Mouse (Mus musculus) kidney, embryonic 14.5 days (tissue): ENCODE data around the gene Pitpnm2. TPM values are rescaled to one million over a fixed set of nuclear protein-coding genes. Genes with fewer than 3 reads are reported as not detected.

Experiments used
- ATAC-seq: fragments of 200-750 bp; cut with Nextera tagmentation; 2 replicates; pipeline ENCODE4 v1.8.0; 2017; ENCODE audit warnings: moderate number of reproducible peaks, mild to moderate bottlenecking, moderate TSS enrichment, moderate library complexity; ENCODE audit not compliant: low FRiP score, low TSS enrichment
- H3K27ac ChIP-seq: fragments of 300-500 bp; sonication (generic); 2 replicates; pipeline ENCODE4 v1.5.1; 2014; ENCODE audit warnings: low read depth, mild to moderate bottlenecking, low read length, moderate library complexity, mixed read lengths
- H3K27me3 ChIP-seq: fragments of 300-500 bp; sonication (generic); 2 replicates; pipeline ENCODE4 v1.6.1; 2014; ENCODE audit warnings: mild to moderate bottlenecking, low read length; ENCODE audit not compliant: control insufficient read depth, insufficient read depth
- H3K36me3 ChIP-seq: fragments of 300-500 bp; sonication (generic); 2 replicates; pipeline ENCODE4 v1.6.1; 2014; ENCODE audit warnings: low read length, mixed read lengths; ENCODE audit not compliant: control insufficient read depth, insufficient read depth
- H3K4me1 ChIP-seq: fragments of 300-500 bp; sonication (generic); 2 replicates; pipeline ENCODE4 v1.6.1; 2014; ENCODE audit warnings: low read length, mixed read lengths; ENCODE audit not compliant: control insufficient read depth, insufficient read depth
- H3K4me2 ChIP-seq: fragments of 300-500 bp; sonication (generic); replicated peaks from 2 replicates; pipeline ENCODE4 v1.6.1; 2014; ENCODE audit warnings: low read depth, mild to moderate bottlenecking, low read length
- H3K4me3 ChIP-seq: fragments of 300-500 bp; sonication (generic); 2 replicates; pipeline ENCODE4 v1.5.1; 2014; ENCODE audit warnings: mild to moderate bottlenecking, low read length
- H3K9ac ChIP-seq: fragments of 300-500 bp; sonication (generic); 2 replicates; pipeline ENCODE4 v1.6.1; 2014; ENCODE audit warnings: low read depth, mild to moderate bottlenecking, low read length, moderate library complexity
- H3K9me3 ChIP-seq: fragments of 300-500 bp; sonication (generic); 2 replicates; pipeline ENCODE4 v1.6.1; 2016; ENCODE audit warnings: low read length; ENCODE audit not compliant: control insufficient read depth
- WGBS: fragments of 180-500 bp; shearing (Covaris S2); extraction: QIAGEN DNeasy Blood & Tissue Kit; methylation state at CpG from one replicate; pipeline ENCODE4 v1.1.7; 2014; 5-methylcytosine and 5-hydroxymethylcytosine counted together
- polyA plus RNA-seq: library from polyadenylated mRNA; unstranded; fragments of >200 nt; fragmentation: Nextera tagmentation; extraction: Ambion mirVana; gene quantifications from 2 replicates; pipeline ENCODE4 v1.2.1, GENCODE M21; 2014

Pitpnm2 gene
- polyA plus RNA-seq, 1 experiment from 2014 or later, result 7.0 TPM

DNA sequence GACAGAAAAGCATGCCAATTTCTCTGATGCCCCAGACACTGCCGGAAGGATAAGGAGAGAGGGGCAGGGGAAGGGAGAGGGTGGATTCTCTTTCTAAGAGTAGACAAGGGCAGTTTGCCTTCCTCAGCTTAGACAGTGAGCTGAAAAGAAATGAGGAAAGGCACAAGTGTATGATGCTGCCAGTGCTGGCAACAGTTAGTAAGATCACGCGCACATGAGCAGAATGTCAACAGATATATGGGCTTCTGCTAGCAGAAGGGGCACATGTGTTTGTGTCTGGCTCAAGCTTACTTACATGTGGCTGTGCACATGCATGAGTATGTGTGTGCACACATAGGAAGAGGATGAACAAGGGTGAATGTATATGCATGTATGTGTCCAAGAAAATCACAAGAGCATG is 65.4 kb downstream of the Pitpnm2 start:
- no peak for ATAC-seq

DNA sequence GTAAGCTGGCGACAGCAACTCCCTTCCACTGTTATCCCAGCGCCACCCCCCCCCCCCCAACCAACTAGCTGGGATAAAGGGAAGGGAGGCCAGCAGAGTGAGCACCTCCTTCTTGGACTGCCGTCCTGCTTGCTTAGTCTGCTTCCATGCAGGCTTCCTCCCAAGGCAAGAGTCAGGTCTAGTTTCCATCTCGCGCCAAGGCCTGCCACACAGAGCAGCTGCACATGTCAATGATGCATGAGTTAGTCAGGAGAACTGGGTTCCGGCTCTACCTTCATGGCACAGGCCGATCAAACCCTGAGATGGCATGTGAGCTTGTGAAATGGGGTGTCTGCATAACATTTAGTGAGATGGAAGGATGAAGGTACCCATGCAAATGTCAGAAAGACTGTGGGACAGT is 66.9 kb downstream of the Pitpnm2 start:
- no peak overlapping the region for H3K4me3 ChIP-seq
- no peak overlapping the region for H3K4me2 ChIP-seq
- H3K4me1 ChIP-seq, result peaks cover 12% of the 10 kb centered on the region
- no peak for ATAC-seq
- H3K9ac ChIP-seq, result no peak overlapping the region
- 82% methylated on average over 7 of the region's 7 CpGs for WGBS
- no peaks in the 10 kb centered on the region for H3K9me3 ChIP-seq
- H3K36me3 ChIP-seq, result no peaks in the 10 kb centered on the region
- H3K27me3 ChIP-seq, result no peaks in the 10 kb centered on the region
- H3K27ac ChIP-seq, result no peak overlapping the region

More for the DNA sequence above, 65.4 kb downstream of the Pitpnm2 start:
- H3K4me2 ChIP-seq, result no peak overlapping the region
- H3K4me3 ChIP-seq, result no peak overlapping the region
- no peaks in the 10 kb centered on the region for H3K36me3 ChIP-seq
- no peaks in the 10 kb centered on the region for H3K9me3 ChIP-seq
- H3K9ac ChIP-seq, result no peak overlapping the region
- H3K27me3 ChIP-seq, result no peaks in the 10 kb centered on the region
- H3K27ac ChIP-seq, result no peak overlapping the region
- WGBS, result 93% methylated on average over 3 of the region's 3 CpGs
- H3K4me1 ChIP-seq, result peaks cover 14% of the 10 kb centered on the region

DNA sequence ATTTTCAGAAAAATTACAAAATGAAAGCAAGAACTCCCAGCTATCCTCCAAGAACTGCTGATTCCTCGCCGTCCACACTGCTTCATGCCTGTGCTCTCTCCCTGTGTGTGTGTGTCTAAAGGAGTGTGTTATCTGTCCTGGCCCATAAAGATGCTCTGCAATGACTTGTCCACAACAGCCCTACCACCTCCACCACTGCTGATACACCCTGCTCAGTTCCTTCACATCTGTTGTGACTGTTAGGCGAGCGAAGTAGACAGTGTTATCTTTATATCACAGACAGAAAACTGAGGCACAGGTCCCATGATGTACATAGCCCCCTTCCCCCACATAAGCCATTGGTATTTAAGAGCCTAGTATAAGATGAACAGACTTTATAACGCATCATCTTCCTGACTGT is 67.5 kb downstream of the Pitpnm2 start:
- Histone ChIP-seq H3K4me1 (peaks cover 6% of the 10 kb centered on the region), H3K9me3 (no peaks in the 10 kb centered on the region), H3K27ac (no peak overlapping the region), H3K27me3 (no peaks in the 10 kb centered on the region), H3K4me3 (no peak overlapping the region), H3K36me3 (no peaks in the 10 kb centered on the region), H3K9ac (no peak overlapping the region), H3K4me2 (no peak overlapping the region)
- 90% methylated on average over 5 of the region's 5 CpGs for WGBS
- ATAC-seq, result no peak

DNA sequence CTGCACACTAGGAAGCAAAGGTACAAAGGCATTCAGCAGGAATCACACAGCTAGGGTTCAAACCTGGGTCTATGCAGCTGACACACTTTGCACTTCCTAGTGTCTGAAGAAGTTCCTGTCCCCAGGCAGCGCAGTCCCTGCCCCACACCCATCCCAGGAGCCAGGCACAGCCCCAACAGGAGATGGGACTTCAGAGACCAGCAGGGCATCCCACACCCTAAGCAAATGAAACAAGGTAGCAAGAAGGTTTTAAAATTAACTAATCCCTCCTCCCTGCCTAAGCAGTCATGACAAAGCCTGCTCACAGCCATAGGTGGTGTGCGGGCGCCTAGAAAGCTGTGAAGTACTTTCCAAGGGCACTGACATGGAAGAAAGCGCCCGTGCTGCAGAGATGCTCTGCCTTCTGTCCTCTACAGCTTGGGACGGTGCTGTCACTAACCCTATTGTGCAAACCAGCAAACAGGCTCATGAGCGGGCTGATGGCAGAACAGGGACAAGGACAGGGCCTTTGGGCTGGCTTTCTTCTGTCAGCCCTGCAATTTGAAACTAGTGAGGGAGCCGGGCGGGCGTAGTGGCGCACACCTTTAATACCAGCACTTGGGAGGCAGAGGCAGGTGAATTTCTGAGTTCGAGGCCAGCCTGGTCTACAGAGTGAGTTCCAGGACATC is 68.9 kb downstream of the Pitpnm2 start:
- no peak overlapping the region for H3K9ac ChIP-seq
- H3K4me2 ChIP-seq, result no peak overlapping the region
- H3K4me1 ChIP-seq, result peaks cover 6% of the 10 kb centered on the region; the same call in 1 of the 2 replicates
- no peaks in the 10 kb centered on the region for H3K9me3 ChIP-seq
- no peak for ATAC-seq
- 80% methylated on average over 12 of the region's 12 CpGs for WGBS
- H3K27me3 ChIP-seq, result no peaks in the 10 kb centered on the region
- no peak overlapping the region for H3K27ac ChIP-seq
- no peaks in the 10 kb centered on the region for H3K36me3 ChIP-seq
- H3K4me3 ChIP-seq, result no peak overlapping the region

DNA sequence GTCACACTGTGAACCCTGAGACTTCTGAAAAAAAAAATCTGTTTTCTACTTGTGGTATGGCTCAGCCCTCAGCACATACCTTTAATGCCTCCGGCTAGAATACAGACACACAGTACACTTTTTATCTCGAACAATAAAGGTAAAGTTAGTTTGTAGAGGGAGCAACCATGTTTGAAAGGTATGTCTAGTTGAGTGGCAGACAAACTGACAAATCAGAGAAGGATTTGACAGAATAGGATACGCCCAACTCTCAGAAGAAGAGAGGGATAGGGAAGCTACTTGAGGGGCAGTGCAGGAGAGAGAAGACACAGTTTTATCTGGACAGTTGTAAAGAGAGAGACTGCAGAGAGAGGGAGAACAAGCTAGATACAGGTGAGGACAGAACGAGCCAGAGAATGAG is 70.1 kb downstream of the Pitpnm2 start:
- no peak overlapping the region for H3K27ac ChIP-seq
- H3K27me3 ChIP-seq, result no peaks in the 10 kb centered on the region
- 87% methylated on average over 4 of the region's 4 CpGs for WGBS
- H3K9ac ChIP-seq, result no peak overlapping the region
- no peak overlapping the region for H3K4me2 ChIP-seq
- H3K36me3 ChIP-seq, result no peaks in the 10 kb centered on the region
- no peak overlapping the region for H3K4me3 ChIP-seq
- peaks cover 11% of the 10 kb centered on the region; the same call in 1 of the 2 replicates for H3K4me1 ChIP-seq
- H3K9me3 ChIP-seq, result no peaks in the 10 kb centered on the region
- ATAC-seq, result no peak

DNA sequence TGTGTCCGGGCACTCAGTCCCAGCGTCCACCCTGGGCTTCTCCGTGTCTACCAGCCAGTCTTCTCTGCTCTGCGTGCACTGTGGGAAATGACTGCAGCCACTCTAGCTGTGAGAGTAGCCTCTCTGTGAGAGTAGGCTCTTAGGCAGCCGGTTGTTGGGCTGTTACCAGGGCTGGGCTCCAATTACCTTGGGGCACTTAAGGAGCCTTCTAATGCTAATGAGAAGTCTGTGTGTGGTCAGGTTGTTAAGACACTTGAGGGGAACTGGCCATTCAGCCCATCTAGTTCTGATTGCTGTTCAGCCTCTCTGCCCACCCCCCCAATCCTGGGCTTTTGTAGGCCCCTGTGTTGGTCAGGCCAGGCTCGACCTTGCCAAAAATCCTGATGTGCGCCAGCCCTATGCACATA is 72.8 kb downstream of the Pitpnm2 start:
- 13% methylated on average over 7 of the region's 7 CpGs for WGBS
- H3K9ac ChIP-seq, result no peak overlapping the region
- no peak overlapping the region for H3K4me3 ChIP-seq
- peaks cover 11% of the 10 kb centered on the region; the same call in 1 of the 2 replicates for H3K4me1 ChIP-seq
- peak; percentile 43; the same call in 1 of the 2 replicates for ATAC-seq
- H3K27ac ChIP-seq, result no peak overlapping the region
- no peak overlapping the region for H3K4me2 ChIP-seq
- H3K27me3 ChIP-seq, result no peaks in the 10 kb centered on the region
- H3K36me3 ChIP-seq, result no peaks in the 10 kb centered on the region
- no peaks in the 10 kb centered on the region for H3K9me3 ChIP-seq

DNA sequence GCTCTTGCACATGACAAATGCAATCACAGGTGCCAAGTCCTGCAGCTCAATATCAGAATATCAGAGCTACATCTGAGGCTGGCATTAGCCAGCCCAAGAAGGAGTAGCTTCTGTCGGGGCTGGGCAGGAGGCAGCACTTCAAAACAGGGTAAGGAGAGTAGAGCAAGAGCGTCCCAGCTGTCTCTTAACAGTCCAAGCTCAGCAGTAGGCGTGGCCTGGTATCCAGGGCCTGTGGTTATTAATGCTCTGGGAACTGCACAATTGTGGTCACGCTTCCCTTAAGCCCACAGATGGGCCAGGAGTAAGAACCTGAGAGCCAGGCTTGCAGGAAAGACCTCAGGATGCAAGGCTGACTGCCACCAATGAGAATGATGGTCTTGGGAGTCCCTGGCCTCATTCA is 74.4 kb downstream of the Pitpnm2 start:
- H3K36me3 ChIP-seq, result no peaks in the 10 kb centered on the region
- H3K4me3 ChIP-seq, result no peak overlapping the region
- no peak overlapping the region for H3K9ac ChIP-seq
- WGBS, result 32% methylated on average over 4 of the region's 4 CpGs
- H3K27ac ChIP-seq, result no peak overlapping the region
- no peaks in the 10 kb centered on the region for H3K27me3 ChIP-seq
- peak; percentile 68 for ATAC-seq
- H3K4me1 ChIP-seq, result peaks cover 11% of the 10 kb centered on the region; the same call in 1 of the 2 replicates
- no peak overlapping the region for H3K4me2 ChIP-seq
- H3K9me3 ChIP-seq, result no peaks in the 10 kb centered on the region

DNA sequence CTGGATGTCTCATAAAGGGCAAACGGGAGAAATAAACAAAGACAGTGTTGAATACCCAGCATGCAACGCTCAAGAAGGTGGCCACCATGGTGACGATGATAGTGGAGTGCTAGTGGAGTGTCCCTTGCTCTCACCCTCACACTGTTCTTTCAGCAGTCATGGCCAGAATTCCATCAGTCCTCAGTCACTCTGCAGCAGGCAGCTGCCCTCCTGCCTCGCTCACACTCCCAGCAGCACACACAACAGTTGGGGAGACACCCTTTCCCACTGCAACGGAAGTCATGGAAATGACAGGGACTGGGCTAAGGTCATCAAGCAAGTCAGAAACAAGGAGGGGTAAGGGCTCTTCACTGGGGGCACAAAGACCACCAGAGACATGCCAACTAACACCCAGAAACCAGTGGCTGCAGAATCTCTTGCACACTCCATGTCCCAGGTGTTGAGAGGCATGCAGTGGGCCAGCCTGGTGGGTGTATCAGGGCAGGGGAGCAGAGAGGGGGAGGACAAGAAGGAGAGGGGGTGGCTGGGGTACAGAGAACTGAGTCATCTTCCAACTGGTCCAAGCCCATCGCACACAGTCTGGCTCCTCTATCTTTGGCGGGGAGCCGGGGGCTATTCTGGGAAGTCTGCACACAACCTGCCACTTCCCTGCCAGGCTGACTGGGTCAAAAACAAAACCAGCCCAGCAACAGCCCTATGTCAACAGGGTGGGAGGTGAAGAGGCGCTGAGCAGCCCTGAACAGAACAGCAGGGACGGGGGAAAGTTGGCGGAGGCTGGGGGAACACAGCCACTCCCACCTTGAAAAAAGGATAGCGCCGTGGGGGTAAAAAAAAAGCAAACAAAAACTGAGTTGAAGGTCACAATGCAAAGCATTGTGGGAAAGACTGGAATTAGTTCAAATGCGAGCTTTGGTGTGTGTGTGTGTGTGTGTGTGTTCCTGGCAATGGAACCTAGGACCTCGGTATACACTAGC is 76.3 kb downstream of the Pitpnm2 start:
- Histone ChIP-seq H3K9me3 (no peaks in the 10 kb centered on the region), H3K4me1 (peaks cover 11% of the 10 kb centered on the region; the same call in 1 of the 2 replicates), H3K4me3 (no peak overlapping the region), H3K9ac (no peak overlapping the region), H3K4me2 (no peak overlapping the region), H3K36me3 (no peaks in the 10 kb centered on the region), H3K27me3 (no peaks in the 10 kb centered on the region), H3K27ac (no peak overlapping the region)
- 78% methylated on average over 15 of the region's 15 CpGs for WGBS
- ATAC-seq, result no peak

DNA sequence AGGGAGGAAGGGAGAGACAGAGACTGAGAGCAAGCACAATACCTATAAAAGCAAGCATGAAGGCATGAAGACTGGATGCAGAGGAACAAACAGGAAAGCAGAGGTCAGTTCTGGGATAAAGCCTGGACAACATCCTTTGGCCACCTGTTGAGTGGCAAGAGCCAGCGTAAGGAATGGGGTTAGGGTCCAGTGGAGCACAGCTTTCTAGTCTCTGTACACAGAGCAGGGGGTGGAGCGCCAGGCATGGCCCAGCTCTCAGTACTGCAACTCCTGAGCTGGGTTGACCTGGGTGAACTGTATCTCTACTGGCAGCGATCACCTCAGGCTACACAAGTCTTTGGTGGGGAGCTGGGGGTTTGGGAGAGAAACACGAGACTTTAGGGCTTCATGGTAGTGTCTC is 77.3 kb downstream of the Pitpnm2 start:
- Histone ChIP-seq H3K9ac (no peak overlapping the region), H3K36me3 (no peaks in the 10 kb centered on the region), H3K27ac (no peak overlapping the region), H3K4me2 (no peak overlapping the region), H3K4me1 (peaks cover 14% of the 10 kb centered on the region; the same call in 1 of the 2 replicates), H3K27me3 (no peaks in the 10 kb centered on the region), H3K4me3 (no peak overlapping the region), H3K9me3 (no peaks in the 10 kb centered on the region)
- no peak for ATAC-seq
- 69% methylated on average over 4 of the region's 4 CpGs for WGBS
